Mouse (Mus musculus) lung, postnatal 0 days (tissue): ENCODE results near the gene Pip4k2a.

Source experiments
- CTCF ChIP-seq: IDR thresholded peaks from 2 replicates; pipeline ENCODE4 v1.5.1; 2016; ENCODE audit warnings: antibody characterized with exemption, mild to moderate bottlenecking
- EP300 ChIP-seq: IDR thresholded peaks from 2 replicates; pipeline ENCODE4 v1.6.1; 2016; ENCODE audit warnings: antibody characterized with exemption, mild to moderate bottlenecking, control low read depth

DNA sequence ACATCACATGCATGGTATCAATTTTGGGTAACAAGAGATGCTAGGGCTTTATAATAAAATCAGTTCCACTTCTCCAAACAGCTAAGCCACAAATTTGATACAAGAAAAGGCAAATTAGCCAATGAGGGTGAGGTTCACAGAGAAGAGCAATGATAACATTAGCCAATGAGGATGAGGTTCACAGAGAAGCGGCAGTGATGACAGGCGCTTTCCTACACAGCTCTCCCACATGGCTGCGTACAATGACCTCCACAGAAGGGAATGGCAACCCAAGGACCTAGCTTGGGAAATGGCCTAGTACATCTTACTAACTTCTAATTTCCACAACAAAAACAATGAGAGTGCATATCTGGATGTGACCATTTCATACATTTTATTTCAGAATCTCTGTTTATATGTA is 140.0 kb downstream of the Pip4k2a start:
- TF ChIP-seq CTCF (no peak), EP300 (no peak)
